Mouse (Mus musculus) gastrocnemius, postnatal 36 days (tissue): ENCODE measurements around the gene Cd93. TPM values are rescaled to one million over a fixed set of nuclear protein-coding genes. Genes with fewer than 3 reads are reported as not detected.

Experiments
- DNase-seq, 2 experiments: peaks; one replicate each; pipeline ENCODE4 v3.0.0; 2022
- intact Hi-C: fragments of 180-260 bp; cut with DNase I; formaldehyde crosslinking; loops from one replicate; pipeline ENCODE4 v1.15.1; 2025
- long read RNA-seq, 2 experiments: library from polyadenylated mRNA; stranded (forward); transcript quantifications; one replicate each; pipeline ENCODE4 v2.0.0; 2021
- total RNA-seq, 2 experiments: library from RNA; stranded (reverse); gene quantifications; 2 replicates each; pipeline ENCODE4 v1.2.3; 2021

The Cd93 gene
- total RNA-seq: 10 to 100 TPM; 16.7 to 20.5 TPM
- long read RNA-seq, experiment 1, full-length matches to known transcripts: 2 of 5 reads
- long read RNA-seq, experiment 1, partial matches to known transcripts: 0 of 5 reads
- long read RNA-seq, experiment 1, other reads (novel, unspliced or antisense): 3 of 5 reads
- long read RNA-seq, experiment 2, full-length matches to known transcripts: 1 of 5 reads
- long read RNA-seq, experiment 2, partial matches to known transcripts: 0 of 5 reads
- long read RNA-seq, experiment 2, other reads (novel, unspliced or antisense): 4 of 5 reads

GRCm38 (mm10) chr2:148443249-148443958 lies at the start of gene Cd93:
Cd93 (minus strand) TSS chr2:148443563.
- intact Hi-C loops: no loop called here
- peak in 1 of 2 experiments; percentile 34 for DNase-seq

GRCm38 (mm10) chr2:148492108-148492507 lies 48.7 kb upstream of the Cd93 start:
- DNase-seq: no peak
- intact Hi-C loops: no loop called here

DNA sequence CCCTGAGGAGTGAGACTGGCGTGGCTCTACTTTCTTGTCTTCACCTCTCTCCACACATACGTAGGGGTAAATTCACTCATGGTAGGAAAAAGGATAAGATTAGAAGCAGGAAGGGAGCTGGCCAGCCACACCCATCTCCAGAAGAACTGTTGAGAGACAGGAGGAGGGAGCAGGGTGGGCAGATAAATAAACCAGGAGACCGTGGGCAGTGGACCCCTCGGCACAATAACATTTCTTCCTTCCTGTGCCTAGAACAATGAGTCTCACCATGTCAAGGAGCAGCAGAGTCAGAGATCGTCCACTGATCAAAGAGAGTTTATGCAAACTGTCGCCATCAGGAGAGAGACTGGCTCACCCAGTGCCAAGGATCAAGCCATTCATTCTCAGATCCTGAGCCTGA lies 46.8 kb upstream of the Cd93 start:
- DNase-seq: no peak
- intact Hi-C loops: no loop called here

- intact Hi-C loops: no loop called here
- no peak for DNase-seq
Observed at GRCm38 (mm10) chr2:148488885-148489284, 45.5 kb upstream of the Cd93 start.

- DNase-seq: no peak
- intact Hi-C loops: no loop called here
Observed at GRCm38 (mm10) chr2:148485576-148485975, 42.2 kb upstream of the Cd93 start.

GRCm38 (mm10) chr2:148480376-148480775 lies 37.0 kb upstream of the Cd93 start:
- intact Hi-C loops: no loop called here
- DNase-seq: no peak

DNA sequence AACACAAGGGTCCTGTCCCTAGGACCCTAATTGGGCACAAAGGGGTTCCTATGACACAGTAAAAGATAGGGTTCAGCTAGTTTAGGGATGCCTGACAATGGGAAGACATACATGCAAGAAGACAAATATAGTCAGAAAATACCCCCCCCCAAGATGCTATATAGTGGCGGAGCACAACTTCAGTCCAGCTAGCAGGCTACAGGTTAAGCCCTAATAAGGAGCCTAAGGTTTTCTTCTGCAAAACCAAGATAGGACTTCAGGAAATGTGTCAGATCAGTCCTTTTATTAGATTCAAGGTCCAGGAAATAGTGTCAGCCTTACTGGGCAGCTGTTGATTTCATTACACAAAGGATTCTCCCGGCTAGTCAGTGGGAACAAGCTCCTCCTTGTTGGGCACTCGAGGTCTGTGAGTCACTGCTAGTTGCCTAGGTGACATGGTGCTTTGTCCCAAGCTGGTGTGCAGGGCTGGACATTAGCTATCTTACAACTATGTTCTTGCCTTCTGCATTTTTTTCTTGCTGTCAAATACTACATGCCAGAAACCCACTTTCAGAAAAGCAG lies 34.9 kb upstream of the Cd93 start:
- intact Hi-C loops: no loop called here
- DNase-seq: peak; percentile 37 to 51

DNA sequence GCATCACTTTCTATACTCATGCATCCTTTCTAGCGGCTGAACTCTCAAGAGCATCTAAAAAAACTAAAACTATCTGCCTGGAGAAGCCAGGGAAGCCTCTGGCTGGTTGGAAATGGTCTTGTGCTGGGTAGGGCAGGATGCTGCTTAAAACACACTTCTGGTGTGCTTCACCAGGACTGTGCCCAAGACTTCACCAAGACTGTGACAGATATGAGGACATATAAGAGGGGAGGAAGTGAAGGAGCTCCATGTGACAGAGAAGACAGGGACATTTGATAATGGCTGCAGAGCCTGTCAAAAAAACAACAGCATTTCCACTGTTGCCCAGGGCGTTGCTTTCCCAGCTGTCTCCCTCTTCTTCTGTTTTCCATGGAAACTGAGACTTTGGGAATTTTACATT lies 34.0 kb upstream of the Cd93 start:
- intact Hi-C loops: no loop called here

DNA sequence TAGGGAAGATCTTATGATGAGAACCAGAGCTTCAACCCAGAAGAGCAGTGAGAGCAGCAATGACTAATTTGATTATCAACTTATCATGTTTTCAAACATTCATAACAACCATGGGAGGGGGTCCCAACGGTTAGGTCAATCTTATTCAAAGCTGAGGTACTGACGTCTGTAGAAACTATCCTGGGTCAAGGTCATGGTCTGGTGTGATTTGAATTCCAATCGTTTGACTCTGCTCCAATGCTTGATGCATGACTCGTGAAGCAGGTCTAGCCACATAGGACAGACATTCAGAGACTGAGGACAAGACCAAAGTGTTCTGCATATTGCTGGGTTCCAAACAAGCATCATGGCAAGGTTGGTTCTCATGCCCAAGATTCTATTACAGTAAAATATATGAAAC lies 33.2 kb upstream of the Cd93 start:
- no peak for DNase-seq
- intact Hi-C loops: no loop called here

More for the DNA sequence above, 34.0 kb upstream of the Cd93 start:
- DNase-seq: no peak

GRCm38 (mm10) chr2:148475879-148476495 lies 32.6 kb upstream of the Cd93 start:
- intact Hi-C loops: no loop called here
- DNase-seq: no peak

DNA sequence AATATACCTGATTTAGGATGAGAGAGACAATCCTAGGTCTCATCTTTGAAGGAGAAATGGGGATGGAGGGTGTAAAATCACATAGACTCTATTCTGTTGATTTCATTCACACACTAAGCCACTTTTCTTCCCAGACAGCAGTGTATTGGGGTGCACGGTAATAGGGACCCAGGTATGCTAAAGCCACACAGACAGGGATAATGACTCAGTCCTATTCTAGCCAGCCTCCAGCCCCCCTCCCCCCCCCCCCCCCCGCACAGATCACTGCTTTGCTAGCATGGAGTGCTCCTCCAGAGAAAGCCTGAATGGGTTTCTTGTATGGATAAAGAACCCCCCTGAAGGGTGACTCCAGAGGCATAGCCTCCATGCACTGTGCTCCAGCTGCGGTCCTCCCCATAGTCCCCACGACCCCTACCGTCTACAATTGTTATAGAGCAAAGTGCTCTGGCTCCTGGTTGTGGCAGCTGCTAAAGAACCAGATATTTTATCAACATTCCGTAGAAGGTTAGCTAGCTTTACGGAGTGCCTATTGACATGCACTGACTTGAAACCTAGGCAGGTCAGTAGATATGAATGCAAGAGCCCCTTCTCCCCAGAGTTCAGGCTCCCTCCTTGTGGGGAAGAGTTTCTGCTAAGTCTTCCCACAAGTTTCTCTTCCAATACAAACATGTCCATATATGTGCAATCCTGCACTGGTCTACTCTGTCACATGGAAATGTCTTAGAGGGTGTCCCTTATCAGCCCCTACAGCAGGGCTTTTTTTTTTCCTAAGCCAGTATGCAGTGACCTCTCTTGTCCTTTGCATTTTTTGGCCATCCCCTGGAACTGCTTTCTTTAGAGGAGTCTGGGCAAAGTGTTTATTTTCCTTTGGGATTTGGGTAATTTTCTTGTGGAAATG lies 26.2 kb upstream of the Cd93 start:
- no peak for DNase-seq
- intact Hi-C loops: no loop called here

DNA sequence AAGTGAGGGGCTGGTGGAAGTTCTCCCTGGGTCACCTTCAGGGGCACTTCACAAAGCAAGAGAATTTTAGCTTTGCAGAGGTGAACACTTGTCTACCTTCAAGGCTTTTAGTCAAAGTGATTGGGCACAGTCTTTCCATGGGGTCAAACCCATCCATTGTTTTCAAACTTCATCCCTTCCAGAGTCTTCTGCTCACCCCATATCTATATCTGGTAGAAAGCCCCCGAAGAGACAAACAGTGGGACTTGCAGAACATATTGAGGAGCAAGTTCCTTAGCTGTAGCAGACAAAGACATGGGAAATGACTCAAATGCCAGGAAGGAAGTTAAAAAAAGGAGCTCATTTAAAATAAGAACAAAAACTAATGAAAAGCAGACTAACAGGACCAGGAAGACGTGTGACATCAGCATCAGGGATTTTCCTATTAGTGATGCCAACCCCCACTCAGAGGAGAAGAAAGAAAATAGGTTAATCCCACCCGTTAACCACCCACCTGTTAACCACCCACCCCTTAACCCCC lies 24.6 kb upstream of the Cd93 start:
- intact Hi-C loops: no loop called here

DNA sequence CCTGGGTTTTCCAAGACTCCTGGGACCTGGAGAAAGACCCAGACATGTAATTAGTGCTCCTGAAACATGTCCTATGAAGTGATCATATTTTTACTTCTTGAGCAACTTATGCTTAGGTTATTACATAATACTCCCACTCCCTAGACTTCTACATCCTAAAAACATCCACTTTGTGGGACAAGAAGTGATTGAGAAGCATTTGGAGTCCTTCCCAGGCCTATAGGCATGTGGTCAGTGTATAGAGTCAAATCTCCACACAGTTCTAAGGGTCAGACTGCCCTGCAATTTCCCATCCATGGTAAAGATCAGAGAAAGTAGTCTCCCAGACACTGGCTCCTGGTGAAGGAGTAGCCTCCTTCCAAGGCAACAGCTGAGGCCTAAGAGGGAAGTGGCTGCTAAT lies 12.0 kb upstream of the Cd93 start:
- intact Hi-C loops: no loop called here
- DNase-seq: no peak

More for the DNA sequence above, 24.6 kb upstream of the Cd93 start:
- DNase-seq: no peak

GRCm38 (mm10) chr2:148454014-148454542 lies 10.7 kb upstream of the Cd93 start:
- intact Hi-C loops: no loop called here
- no peak for DNase-seq

GRCm38 (mm10) chr2:148453061-148453460 lies 9.7 kb upstream of the Cd93 start:
- no peak for DNase-seq
- intact Hi-C loops: no loop called here

DNA sequence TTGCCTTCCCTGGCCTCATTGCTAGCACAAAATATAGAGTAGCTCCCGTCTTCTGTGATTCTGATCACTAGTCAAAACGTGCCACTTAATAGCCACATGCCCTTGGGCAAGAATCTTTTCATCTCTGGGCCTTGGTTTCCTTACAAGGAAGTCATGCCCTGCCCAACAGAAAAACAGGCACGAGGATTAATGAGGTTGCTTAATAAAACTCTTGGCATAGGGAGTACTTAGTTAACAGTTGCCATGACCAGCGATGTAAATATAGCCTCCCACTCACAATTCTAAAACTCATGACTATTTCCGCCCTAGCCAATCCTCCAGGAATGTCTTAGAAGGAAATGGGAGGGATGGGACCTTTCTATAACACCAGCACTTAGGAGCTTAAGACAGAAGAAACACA lies 8.1 kb upstream of the Cd93 start:
- intact Hi-C loops: no loop called here
- DNase-seq: no peak

DNA sequence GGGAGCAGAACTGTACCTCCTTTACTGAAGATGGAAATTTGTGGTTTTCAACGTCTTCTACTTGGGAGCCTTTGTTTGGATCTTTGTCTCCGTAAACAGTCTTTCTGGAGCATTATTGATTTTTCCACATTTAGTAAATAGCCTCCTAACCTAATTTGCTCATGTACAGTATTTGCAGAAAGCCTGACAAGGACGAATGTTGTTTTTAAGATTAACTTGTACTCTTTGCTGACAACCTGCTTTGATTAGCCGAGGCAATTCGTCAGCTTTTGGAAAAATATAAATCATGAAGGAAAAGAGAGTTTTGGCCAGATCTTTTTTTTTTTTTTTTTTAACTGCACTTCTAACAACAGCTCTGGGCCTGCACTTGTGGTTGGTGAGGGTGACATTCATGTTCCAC lies 7.3 kb upstream of the Cd93 start:
- intact Hi-C loops: no loop called here
- DNase-seq: no peak

DNA sequence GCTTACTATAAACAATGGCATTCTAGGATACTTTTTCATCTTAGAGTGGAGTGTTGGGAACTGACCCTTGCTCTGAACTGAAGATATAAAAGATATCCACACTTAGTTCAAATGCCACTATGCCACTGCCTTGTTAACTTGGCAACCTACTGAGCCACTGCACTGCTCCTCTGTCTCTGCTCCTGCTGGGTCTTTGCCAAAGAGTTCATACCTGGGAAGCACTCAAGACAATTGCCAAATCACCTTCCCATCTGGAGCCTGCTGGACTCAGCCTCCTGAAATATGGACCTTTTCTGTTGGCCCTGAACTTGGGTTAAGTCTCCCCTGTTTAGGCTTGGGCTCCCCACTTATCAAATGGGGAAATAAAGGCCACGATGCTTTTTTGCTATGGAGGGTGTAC lies 6.3 kb upstream of the Cd93 start:
- intact Hi-C loops: no loop called here
- no peak for DNase-seq

GRCm38 (mm10) chr2:148446446-148446845 lies 3.1 kb upstream of the Cd93 start:
- intact Hi-C loops: no loop called here
- DNase-seq: no peak

DNA sequence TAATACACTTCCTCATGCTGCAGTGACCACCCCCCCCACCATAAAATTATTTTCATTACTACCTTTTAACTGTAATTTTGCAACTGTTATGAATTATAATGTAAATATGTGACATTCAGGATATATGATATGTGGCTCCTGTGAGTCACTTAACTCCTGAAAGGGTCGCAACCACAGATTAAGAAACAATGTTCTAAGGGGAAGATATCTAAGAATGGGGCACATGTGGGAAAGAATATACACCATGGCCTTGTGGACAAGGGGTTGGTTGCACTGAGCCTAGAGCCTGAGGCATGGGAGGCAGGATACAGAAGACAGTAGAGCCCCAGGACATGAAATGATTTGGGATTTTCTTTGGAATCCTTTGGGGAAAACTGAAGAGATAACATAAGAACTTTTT lies 2.3 kb upstream of the Cd93 start:
- intact Hi-C loops: no loop called here
- DNase-seq: no peak
